Mouse (Mus musculus) macrophage (primary cell): ENCODE measurements at regions not wholly inside any gene's neighbourhood (a gene's known extent, or its start where the extent isn't known, plus 50 kb on each side); places are given as distances from the start of the nearest gene placed in this dataset.

Experiments used
- H3K27ac ChIP-seq: fragments of 350-480 bp; formaldehyde crosslinking; 2 replicates; pipeline ENCODE4 v1.9.0; 2021
- H3K36me3 ChIP-seq: fragments of 350-480 bp; formaldehyde crosslinking; 2 replicates; pipeline ENCODE4 v1.9.0; 2021; ENCODE audit errors: inconsistent target
- H3K4me3 ChIP-seq: fragments of 350-480 bp; formaldehyde crosslinking; 2 replicates; pipeline ENCODE4 v1.9.0; 2021; ENCODE audit errors: inconsistent target
- H3K79me2 ChIP-seq: fragments of 350-480 bp; formaldehyde crosslinking; 2 replicates; pipeline ENCODE4 v1.9.0; 2021; ENCODE audit errors: inconsistent target
- WGBS: methylation state at CpG from one replicate; pipeline ENCODE4 v1.1.7; 2026; ENCODE audit warnings: inconsistent platforms; ENCODE audit not compliant: missing documents; 5-methylcytosine and 5-hydroxymethylcytosine counted together

DNA sequence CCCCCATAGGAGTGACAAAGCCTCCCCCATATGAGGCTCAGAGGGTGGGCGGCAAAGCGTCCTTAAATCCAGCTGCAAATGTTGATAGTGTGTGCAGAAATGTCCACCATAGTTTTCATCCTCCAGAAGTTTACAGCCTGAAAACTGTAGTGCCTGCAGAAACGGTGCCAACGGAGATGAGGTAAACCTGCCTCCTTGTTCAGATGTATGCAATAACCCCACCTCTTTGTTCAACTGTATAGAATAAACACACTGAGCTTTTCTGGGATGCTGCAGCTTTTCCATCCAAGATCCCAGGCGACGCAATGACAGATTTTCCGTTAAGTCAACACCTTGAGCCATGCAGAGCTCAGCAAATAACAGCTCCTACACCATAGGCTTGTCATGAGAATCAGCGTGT, 57.3 kb upstream of the Cd180 start:
- Histone ChIP-seq H3K36me3 (no peaks in the 10 kb centered on the region), H3K4me3 (no peak overlapping the region), H3K79me2 (no peaks in the 10 kb centered on the region), H3K27ac (no peak overlapping the region)
- WGBS, result 89% methylated on average over 8 of the region's 8 CpGs

DNA sequence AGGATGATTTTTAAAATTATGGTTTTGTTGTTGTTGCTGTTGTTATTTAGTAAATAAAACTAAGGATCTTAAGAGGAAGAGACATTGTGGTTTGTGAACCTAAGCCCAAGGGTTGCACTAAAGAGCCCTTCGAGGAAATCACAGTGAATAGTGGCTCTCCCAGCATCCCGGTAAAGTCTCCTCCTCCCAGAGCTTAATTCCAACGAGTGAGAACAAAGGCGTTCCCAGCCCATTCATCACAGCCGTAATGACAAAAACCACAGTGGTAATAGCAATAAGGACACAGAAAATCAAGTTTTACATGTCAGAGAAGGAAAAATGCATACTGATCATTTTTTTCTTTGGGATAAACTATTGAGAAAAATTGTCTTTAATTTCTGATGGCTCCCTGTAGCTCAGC, 56.3 kb upstream of the Cd180 start:
- H3K36me3 ChIP-seq, result no peaks in the 10 kb centered on the region
- H3K27ac ChIP-seq, result no peak overlapping the region
- H3K79me2 ChIP-seq, result no peaks in the 10 kb centered on the region
- WGBS, result 77% methylated on average over 5 of the region's 5 CpGs
- no peak overlapping the region for H3K4me3 ChIP-seq

GRCm38 (mm10) chr13:102639651-102640050, 53.7 kb upstream of the Cd180 start:
- Histone ChIP-seq H3K4me3 (no peak overlapping the region), H3K27ac (no peak overlapping the region), H3K36me3 (no peaks in the 10 kb centered on the region), H3K79me2 (no peaks in the 10 kb centered on the region)
- 96% methylated on average over 9 of the region's 9 CpGs for WGBS

GRCm38 (mm10) chr13:102640171-102640570, 53.2 kb upstream of the Cd180 start:
- H3K4me3 ChIP-seq, result no peak overlapping the region
- no peaks in the 10 kb centered on the region for H3K36me3 ChIP-seq
- no peaks in the 10 kb centered on the region for H3K79me2 ChIP-seq
- H3K27ac ChIP-seq, result no peak overlapping the region
- WGBS, result 78% methylated on average over 3 of the region's 3 CpGs
